Mouse (Mus musculus) Muller cell, postnatal 12 days (primary cell): ENCODE measurements at regions not wholly inside any gene's neighbourhood (a gene's known extent, or its start where the extent isn't known, plus 50 kb on each side); places are given as distances from the start of the nearest gene placed in this dataset.

Experiments used
- DNase-seq: peaks from one replicate; pipeline ENCODE4 v3.0.0-alpha.2; 2015; ENCODE audit errors: inconsistent ontology term

DNA sequence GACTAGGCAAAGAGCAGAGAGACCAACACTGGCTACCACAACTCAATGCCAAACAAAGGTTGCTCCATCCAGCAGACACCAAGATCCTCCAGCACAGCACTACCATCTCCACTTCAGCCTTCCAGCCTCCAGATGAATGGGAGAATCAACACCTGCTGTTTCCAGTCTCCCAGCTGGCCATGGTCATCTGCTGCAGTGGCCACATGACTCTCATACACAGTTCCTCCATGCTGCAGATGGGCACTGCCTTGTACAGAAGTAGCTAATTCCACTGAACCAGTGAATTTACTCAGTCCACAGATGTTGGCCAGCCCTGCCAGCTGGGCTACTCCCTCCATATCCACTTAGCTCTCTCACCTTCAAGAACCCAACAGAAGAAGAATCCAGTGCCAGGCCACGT, 63.0 kb upstream of the Vstm5 start:
- DNase-seq, result no peak

DNA sequence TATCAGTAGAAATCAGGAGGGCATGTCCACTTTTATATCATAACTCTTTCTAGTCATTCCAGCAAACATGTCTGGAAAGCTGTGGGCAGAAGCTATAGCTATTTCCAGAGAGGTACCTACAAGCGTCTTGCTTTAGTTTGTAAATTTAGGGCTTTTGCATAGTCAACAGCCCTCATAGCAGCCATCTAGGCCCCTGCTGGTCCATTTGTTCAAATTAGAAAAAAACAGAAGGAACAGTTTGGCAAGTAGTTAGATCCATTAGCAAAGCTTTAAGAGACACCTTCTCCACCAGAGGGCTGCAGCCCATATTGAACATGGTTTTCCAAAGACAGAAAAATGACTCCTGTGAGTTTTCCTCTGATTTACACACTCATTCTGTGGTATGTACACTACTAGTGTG, 63.4 kb upstream of the Vstm5 start:
- DNase-seq, result no peak

DNA sequence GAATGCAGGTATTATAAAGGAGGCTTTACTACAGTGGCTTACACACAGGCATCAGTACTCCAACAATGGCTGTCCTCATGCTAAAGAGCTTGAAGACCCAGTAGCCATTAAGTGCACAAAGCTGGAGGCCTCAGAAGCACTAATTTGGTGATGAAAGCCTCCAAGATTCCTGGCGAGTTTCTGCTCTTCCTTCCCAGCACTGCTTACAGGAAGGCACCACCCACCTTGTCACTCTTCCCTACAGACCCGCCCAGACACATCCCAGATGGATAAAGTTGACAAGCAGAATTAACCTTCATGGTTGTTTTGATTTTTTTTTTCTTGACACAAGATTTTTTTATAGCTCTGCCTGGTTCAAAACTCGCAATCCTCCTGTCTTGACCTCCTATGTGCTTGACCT, 59.0 kb upstream of the Hephl1 start:
- DNase-seq, result no peak

DNA sequence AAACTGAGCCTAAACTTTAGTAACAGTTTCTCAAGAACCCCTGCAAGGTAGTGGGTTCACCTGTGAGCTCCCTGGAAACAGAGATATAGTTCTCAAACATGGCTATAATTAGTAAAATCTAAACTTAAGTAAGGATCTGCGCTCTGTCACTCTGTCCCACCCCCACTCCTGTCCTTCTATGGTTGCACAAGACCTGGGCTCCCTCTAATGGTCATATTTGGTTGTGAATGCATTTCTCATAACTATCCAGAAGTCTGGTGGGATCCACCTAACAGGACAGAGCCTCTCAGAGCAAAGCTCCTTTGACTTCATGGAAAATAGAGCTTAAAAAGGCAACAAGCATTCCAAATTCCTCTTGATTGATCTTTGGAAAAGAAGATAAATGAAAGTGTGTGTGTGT, 57.8 kb upstream of the Hephl1 start:
- DNase-seq, result peak; percentile 30

DNA sequence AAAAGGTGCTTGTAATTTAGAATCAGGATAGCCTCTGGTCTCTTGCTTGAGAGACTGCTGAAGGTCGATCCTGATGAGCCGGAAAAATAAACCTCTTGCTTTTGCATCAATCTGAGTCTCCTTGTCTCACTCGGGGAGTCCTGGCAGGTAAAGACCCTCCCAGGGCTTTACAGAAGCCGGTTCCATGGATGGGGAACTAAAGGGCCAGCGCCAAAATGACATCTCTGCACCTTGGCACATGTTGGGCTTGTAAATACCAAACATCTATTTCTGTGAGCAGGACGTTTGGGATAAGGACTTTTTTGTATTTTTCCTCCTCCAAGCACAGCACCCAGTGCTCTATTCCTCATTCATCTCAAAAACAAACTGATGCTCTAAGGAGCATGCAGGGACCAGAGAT, 57.1 kb upstream of the Hephl1 start:
- no peak for DNase-seq

DNA sequence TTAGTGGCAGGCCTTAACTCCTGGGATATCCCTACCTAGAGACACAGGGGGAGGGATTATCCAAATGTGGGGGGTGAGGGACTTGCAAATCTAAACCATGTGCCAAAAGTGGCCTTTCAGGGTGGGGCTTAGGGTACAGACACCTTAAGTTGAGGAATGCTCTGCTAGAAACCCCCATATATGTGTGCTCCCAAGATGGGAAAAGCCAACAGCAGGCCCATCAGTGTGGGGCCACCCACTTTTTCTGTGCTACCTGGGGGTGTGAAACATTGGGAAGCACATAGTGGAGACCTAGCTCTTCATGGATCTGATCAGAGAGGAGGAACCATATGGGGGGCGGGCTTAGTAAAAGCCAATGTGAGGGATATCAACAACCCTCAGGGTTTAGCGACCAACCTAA, 55.0 kb upstream of the Hephl1 start:
- DNase-seq, result no peak

DNA sequence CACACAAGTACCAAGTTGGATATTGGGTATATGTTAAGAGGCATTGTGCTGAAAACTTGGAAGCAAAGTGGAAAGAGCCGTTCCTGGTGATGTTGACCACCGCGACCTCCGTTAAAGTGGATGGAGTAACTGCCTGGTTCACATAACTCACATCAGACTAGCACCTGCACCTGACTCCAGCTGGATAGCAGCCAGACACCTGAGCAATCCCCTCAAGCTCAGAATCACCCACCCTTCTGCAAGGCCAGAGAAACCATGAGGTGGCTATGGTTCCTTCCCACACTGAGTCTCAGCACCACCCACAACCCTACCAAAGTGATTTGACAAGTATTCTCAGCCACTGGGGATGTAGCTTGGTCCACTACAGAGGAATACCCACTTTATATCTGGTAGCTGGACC, 54.6 kb upstream of the Hephl1 start:
- DNase-seq, result no peak
